Mouse (Mus musculus): ENCODE measurements around the gene Zfp282. TPM values are rescaled to one million over a fixed set of nuclear protein-coding genes. Genes with fewer than 3 reads are reported as not detected.

Zfp282 gene
- total RNA-seq, 2 experiments from 2014 or later: 25.9 to 26.5 TPM

Other genes with a start within 250 kb of the Zfp282 start
- 10 to 100 TPM; 44.8 to 47.8 TPM for gene Pdia4, start 63.8 kb upstream of the Zfp282 start, total RNA-seq (2021)
- gene Zfp786, start 46.3 kb upstream of the Zfp282 start, total RNA-seq (2021): 1 to 10 TPM; 7.0 to 7.2 TPM
- 10 to 100 TPM; 20.2 to 21.3 TPM for gene Zfp398, start 41.5 kb upstream of the Zfp282 start, total RNA-seq (2021)
- gene Zfp212, start 43.3 kb downstream of the Zfp282 start, total RNA-seq (2021): 10 to 100 TPM; 16.9 to 17.2 TPM
- 10 to 100 TPM; 21.9 to 25.0 TPM for gene Zfp956, start 76.2 kb downstream of the Zfp282 start, total RNA-seq (2021)
- gene Zfp777, start 171.7 kb downstream of the Zfp282 start, total RNA-seq (2021): 10 to 100 TPM; 36.6 to 44.9 TPM
- gene Zfp746, start 209.4 kb downstream of the Zfp282 start, total RNA-seq (2021): 10 to 100 TPM; 27.5 to 29.6 TPM